Mouse (Mus musculus): ENCODE measurements around the gene Nxnl2. TPM values are rescaled to one million over a fixed set of nuclear protein-coding genes. Genes with fewer than 3 reads are reported as not detected.

The Nxnl2 gene
- polyA plus RNA-seq, 1 experiment from 2014 or later: 2.5 TPM

DNA sequence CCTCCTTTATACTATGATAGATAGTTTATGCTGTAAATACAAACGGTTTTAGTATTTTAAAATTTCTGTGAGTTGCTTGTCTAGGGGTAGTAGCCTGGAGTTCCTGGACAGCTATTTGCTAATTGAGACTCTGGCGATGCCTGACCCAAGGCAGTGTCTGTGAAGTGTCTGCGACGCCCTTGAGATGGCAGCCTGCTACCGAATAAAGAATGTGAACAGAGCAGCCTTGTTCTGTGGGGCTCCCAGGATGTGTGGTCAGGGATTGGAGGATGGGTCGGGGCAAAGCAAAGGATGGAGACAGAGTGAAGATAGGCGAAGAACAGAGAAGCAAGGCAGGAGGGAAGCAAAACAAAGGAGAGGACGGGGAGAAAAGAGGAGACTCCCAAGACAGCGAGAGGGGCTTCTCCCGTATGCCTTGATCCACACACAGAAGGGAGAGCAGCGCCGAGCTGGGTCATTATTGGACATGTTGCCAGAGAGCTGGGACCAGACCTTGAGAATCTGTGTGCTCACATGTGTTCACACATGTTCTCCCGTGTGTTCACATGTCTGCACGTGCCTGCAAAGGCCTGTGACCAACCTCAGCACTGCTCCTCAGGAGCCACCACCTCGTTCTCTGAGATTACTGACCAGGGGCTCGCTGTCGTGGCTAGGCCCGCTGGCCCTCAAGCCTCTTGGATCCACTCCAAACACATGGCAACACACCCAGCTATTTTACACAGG is 37.7 kb downstream of the Nxnl2 start:
- ATAC-seq (replicated peaks; ENCODE audit: low FRiP score): peak; percentile 61; the same call in 1 of the 2 replicates
- Histone ChIP-seq H3K9ac (no peak overlapping the region), H3K9me3 (replicated peaks) (no peaks in the 10 kb centered on the region), H3K4me2 (no peak overlapping the region), H3K4me3 (replicated peaks) (no peak overlapping the region), H3K27ac (no peak overlapping the region), H3K36me3 (no peaks in the 10 kb centered on the region), H3K27me3 (0 out of 2 replicates have a peak, but pooled peaks cover 10% of the 10 kb centered on the region), H3K4me1 (peaks cover 8% of the 10 kb centered on the region; the same call in 1 of the 2 replicates)
- 67% methylated on average over 18 of the region's 18 CpGs for WGBS

DNA sequence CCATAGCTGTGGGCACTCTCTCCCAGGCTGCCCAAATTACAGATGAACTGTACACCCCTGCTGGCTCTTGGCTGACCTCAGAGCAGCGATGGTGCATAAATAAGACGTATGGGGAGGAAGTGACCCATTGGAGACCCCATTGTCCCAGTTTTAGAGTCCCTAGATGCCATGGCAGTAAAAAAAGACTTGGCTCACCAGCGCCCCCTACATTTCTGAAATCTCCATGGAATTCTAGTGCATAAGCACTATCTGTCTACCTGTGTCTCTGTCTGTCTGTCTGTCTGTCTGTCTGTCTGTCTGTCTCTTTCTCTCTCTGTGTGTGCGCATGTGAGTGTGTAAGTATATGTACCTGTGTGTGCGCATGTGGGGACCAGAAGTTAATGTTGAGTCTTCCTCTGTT is 39.8 kb downstream of the Nxnl2 start:
- 55% methylated on average over 5 of the region's 5 CpGs for WGBS
- H3K9me3 ChIP-seq (replicated peaks): no peaks in the 10 kb centered on the region
- peaks cover 8% of the 10 kb centered on the region; the same call in 1 of the 2 replicates for H3K4me1 ChIP-seq
- no peak overlapping the region for H3K4me2 ChIP-seq
- ATAC-seq (replicated peaks; ENCODE audit: low FRiP score): no peak
- H3K9ac ChIP-seq: no peak overlapping the region
- 0 out of 2 replicates have a peak, but pooled peaks cover 7% of the 10 kb centered on the region for H3K27me3 ChIP-seq
- H3K4me3 ChIP-seq (replicated peaks): no peak overlapping the region
- no peaks in the 10 kb centered on the region for H3K36me3 ChIP-seq
- H3K27ac ChIP-seq: no peak overlapping the region

- H3K4me1 ChIP-seq: peaks cover 15% of the 10 kb centered on the region; the same call in 1 of the 2 replicates
- no peaks in the 10 kb centered on the region for H3K36me3 ChIP-seq
- H3K9ac ChIP-seq: no peak overlapping the region
- no peak overlapping the region for H3K27ac ChIP-seq
- no peak overlapping the region for H3K4me2 ChIP-seq
- no peak overlapping the region for H3K4me3 ChIP-seq (replicated peaks)
- no peaks in the 10 kb centered on the region for H3K27me3 ChIP-seq
- H3K9me3 ChIP-seq (replicated peaks): no peaks in the 10 kb centered on the region
- 62% methylated on average over 2 of the region's 2 CpGs for WGBS
- ATAC-seq (replicated peaks; ENCODE audit: low FRiP score): no peak
Measured at GRCm38 (mm10) chr13:51214746-51215145, 43.9 kb downstream of the Nxnl2 start.

GRCm38 (mm10) chr13:51220897-51221296 is 50.1 kb downstream of the Nxnl2 start:
- Histone ChIP-seq H3K4me1 (peaks cover 31% of the 10 kb centered on the region), H3K9ac (no peak overlapping the region), H3K36me3 (no peaks in the 10 kb centered on the region), H3K4me3 (replicated peaks) (no peak overlapping the region), H3K27ac (peak overlapping the region; percentile 63), H3K9me3 (replicated peaks) (no peaks in the 10 kb centered on the region), H3K4me2 (no peak overlapping the region), H3K27me3 (no peaks in the 10 kb centered on the region)
- ATAC-seq (replicated peaks; ENCODE audit: low FRiP score): no peak
- WGBS: 74% methylated on average over 4 of the region's 4 CpGs

- ATAC-seq (replicated peaks; ENCODE audit: low FRiP score): no peak
- H3K9me3 ChIP-seq (replicated peaks): no peaks in the 10 kb centered on the region
- H3K4me3 ChIP-seq (replicated peaks): no peak overlapping the region
- WGBS: 36% methylated on average over 12 of the region's 12 CpGs
- peaks cover 31% of the 10 kb centered on the region for H3K4me1 ChIP-seq
- no peak overlapping the region for H3K9ac ChIP-seq
- H3K36me3 ChIP-seq: no peaks in the 10 kb centered on the region
- H3K4me2 ChIP-seq: no peak overlapping the region
- H3K27ac ChIP-seq: peak overlapping the region; percentile 63
- H3K27me3 ChIP-seq: no peaks in the 10 kb centered on the region
Measured at GRCm38 (mm10) chr13:51221425-51222160, 50.8 kb downstream of the Nxnl2 start.

Small RNAs within 50 kb of the gene (microRNA-seq; reads per million reads assigned to microRNA genes)
- gene Gm44341: not detected

Other genes with a start within 250 kb of the Nxnl2 start
- 83.7 and 86.4 TPM in 2 replicates for gene Spin1, start 70.1 kb upstream of the Nxnl2 start, polyA plus RNA-seq (2015; fragmentation: Nextera tagmentation; extraction: Ambion mirVana)
- gene S1pr3, start 237.6 kb downstream of the Nxnl2 start, polyA plus RNA-seq (2015; fragmentation: Nextera tagmentation; extraction: Ambion mirVana): 50.1 and 53.7 TPM in 2 replicates

Data from kidney, embryonic 15.5 days (tissue).